Mouse (Mus musculus) CH12.LX (cell line): ENCODE data around the gene Papss2. TPM values are rescaled to one million over a fixed set of nuclear protein-coding genes. Genes with fewer than 3 reads are reported as not detected.
A peak's percentile ranks its signal among the peaks of the same experiment; 100 is the strongest.

Experiments
- DNase-seq: peaks from one replicate; pipeline ENCODE4 v3.0.0-alpha.2; 2013; ENCODE audit errors: extremely low read depth
- H3K27ac ChIP-seq: 2 replicates; pipeline ENCODE4 v1.5.1; 2012; ENCODE audit warnings: low read depth, mild to moderate bottlenecking, control low read depth, moderate library complexity; ENCODE audit not compliant: insufficient read depth
- H3K27me3 ChIP-seq: replicated peaks from 2 replicates; pipeline ENCODE3; 2012; ENCODE audit warnings: inconsistent platforms
- H3K36me3 ChIP-seq, 2 experiments: replicated peaks in 1 of 2; 2 replicates each; pipeline versions ENCODE3 to v1.6.1; 2012; ENCODE audit warnings: inconsistent platforms in 1 of 2, low read length in 1 of 2, mild to moderate bottlenecking in 1 of 2, mixed read lengths in 1 of 2, moderate library complexity in 1 of 2; ENCODE audit not compliant: control insufficient read depth in 1 of 2, insufficient read depth in 1 of 2
- H3K4me1 ChIP-seq, 2 experiments: 2 replicates each; pipeline ENCODE4 v1.6.1; 2012; ENCODE audit warnings: inconsistent platforms in 1 of 2, moderate library complexity in 1 of 2; ENCODE audit not compliant: insufficient read depth in 2 of 2, control insufficient read depth in 1 of 2
- H3K4me2 ChIP-seq: 2 replicates; pipeline ENCODE4 v1.6.1; 2012; ENCODE audit warnings: low read depth, mild to moderate bottlenecking, control low read depth; ENCODE audit not compliant: poor library complexity, insufficient read depth, severe bottlenecking
- H3K4me3 ChIP-seq, 3 experiments: fragments of 150-350 bp in 1 of 3; sonication (generic) in 1 of 3; replicated peaks in 1 of 3; 2 replicates each; pipeline versions ENCODE3 to v1.5.1; 2011 to 2012; ENCODE audit warnings: low read depth in 2 of 3, low read length in 2 of 3, mild to moderate bottlenecking in 2 of 3, moderate library complexity in 2 of 3, control low read depth in 1 of 3, improper control_type of control experiment in 1 of 3, inconsistent platforms in 1 of 3, mixed read lengths in 1 of 3; ENCODE audit not compliant: poor library complexity in 1 of 3
- H3K79me2 ChIP-seq: replicated peaks from 2 replicates; pipeline ENCODE4 v1.6.1; 2012; ENCODE audit warnings: mild to moderate bottlenecking, moderate library complexity; ENCODE audit not compliant: control insufficient read depth, poor library complexity, insufficient read depth, severe bottlenecking; ENCODE audit errors: extremely low read depth
- H3K9ac ChIP-seq: 2 replicates; pipeline ENCODE4 v1.6.1; 2012; ENCODE audit warnings: low read depth, mild to moderate bottlenecking, control low read depth, moderate library complexity; ENCODE audit not compliant: insufficient read depth
- H3K9me3 ChIP-seq: replicated peaks from 2 replicates; pipeline ENCODE3; 2012; ENCODE audit warnings: low read length, inconsistent platforms, mixed read lengths
- BHLHE40 ChIP-seq: IDR thresholded peaks from 2 replicates; pipeline ENCODE4 v1.6.1; 2011; ENCODE audit warnings: mild to moderate bottlenecking, low read depth, low read length, improper control_type of control experiment
- CHD1 ChIP-seq: IDR thresholded peaks from 2 replicates; pipeline ENCODE4 v1.6.1; 2012; ENCODE audit warnings: low read depth, low read length, improper control_type of control experiment, inconsistent platforms
- CHD2 ChIP-seq: IDR thresholded peaks from 2 replicates; pipeline ENCODE4 v1.6.1; 2011; ENCODE audit warnings: low read length, improper control_type of control experiment
- CTCF ChIP-seq, 2 experiments: IDR thresholded peaks in 1 of 2; conservative IDR thresholded peaks in 1 of 2; 2 replicates each; pipeline ENCODE4 v1.5.1; 2011 to 2012; ENCODE audit warnings: low read depth in 2 of 2, low read length in 2 of 2, improper control_type of control experiment in 1 of 2, inconsistent platforms in 1 of 2, mild to moderate bottlenecking in 1 of 2, moderate library complexity in 1 of 2
- E2F4 ChIP-seq: IDR thresholded peaks from 2 replicates; pipeline ENCODE4 v1.6.1; 2011; ENCODE audit warnings: low read depth, low read length, improper control_type of control experiment; ENCODE audit not compliant: insufficient replicate concordance
- ELF1 ChIP-seq: IDR thresholded peaks from 2 replicates; pipeline ENCODE4 v1.6.1; 2014; ENCODE audit warnings: low read depth, mild to moderate bottlenecking, inconsistent platforms, low read length, improper control_type of control experiment
- EP300 ChIP-seq: IDR thresholded peaks from 2 replicates; pipeline ENCODE4 v1.6.1; 2011; ENCODE audit warnings: low read length, improper control_type of control experiment
- ETS1 ChIP-seq: conservative IDR thresholded peaks from 2 replicates; pipeline ENCODE4 v1.6.1; 2012; ENCODE audit warnings: low read depth, mild to moderate bottlenecking, inconsistent platforms, low read length, improper control_type of control experiment, moderate library complexity
- GABPA ChIP-seq: IDR thresholded peaks from 2 replicates; pipeline ENCODE4 v1.6.1; 2012; ENCODE audit warnings: low read depth, low read length, improper control_type of control experiment, inconsistent platforms; ENCODE audit not compliant: insufficient replicate concordance
- HCFC1 ChIP-seq: IDR thresholded peaks from 2 replicates; pipeline ENCODE4 v1.6.1; 2012; ENCODE audit warnings: low read depth, mild to moderate bottlenecking, inconsistent platforms, low read length, improper control_type of control experiment
- IRF4 ChIP-seq: IDR thresholded peaks from 2 replicates; pipeline ENCODE4 v1.6.1; 2014; ENCODE audit warnings: low read depth, mild to moderate bottlenecking, inconsistent platforms, low read length, improper control_type of control experiment
- JUN ChIP-seq: IDR thresholded peaks from 2 replicates; pipeline ENCODE4 v1.6.1; 2011; ENCODE audit warnings: low read depth, mild to moderate bottlenecking, low read length, improper control_type of control experiment, moderate library complexity; ENCODE audit not compliant: insufficient read depth
- JUND ChIP-seq: conservative IDR thresholded peaks from 2 replicates; pipeline ENCODE4 v1.6.1; 2011; ENCODE audit warnings: low read depth, low read length, improper control_type of control experiment
- KAT2A ChIP-seq: IDR thresholded peaks from 2 replicates; pipeline ENCODE4 v1.6.1; 2012; ENCODE audit warnings: low read length, improper control_type of control experiment, inconsistent platforms; ENCODE audit not compliant: insufficient replicate concordance
- MAFK ChIP-seq: IDR thresholded peaks from 2 replicates; pipeline ENCODE4 v1.6.1; 2011; ENCODE audit warnings: low read length, improper control_type of control experiment; ENCODE audit not compliant: insufficient replicate concordance
- MAX ChIP-seq: IDR thresholded peaks from 2 replicates; pipeline ENCODE4 v1.6.1; 2011; ENCODE audit warnings: low read length, improper control_type of control experiment
- MAZ ChIP-seq: IDR thresholded peaks from 2 replicates; pipeline ENCODE4 v1.6.1; 2012; ENCODE audit warnings: low read depth, mild to moderate bottlenecking, inconsistent platforms, low read length, improper control_type of control experiment, moderate library complexity
- MEF2A ChIP-seq: IDR thresholded peaks from 2 replicates; pipeline ENCODE4 v1.6.1; 2014; ENCODE audit warnings: low read depth, mild to moderate bottlenecking, inconsistent platforms, low read length, improper control_type of control experiment, borderline replicate concordance
- MXI1 ChIP-seq: IDR thresholded peaks from 2 replicates; pipeline ENCODE4 v1.6.1; 2011; ENCODE audit warnings: mild to moderate bottlenecking, low read depth, low read length, improper control_type of control experiment
- MYC ChIP-seq: IDR thresholded peaks from 2 replicates; pipeline ENCODE4 v1.6.1; 2011; ENCODE audit warnings: low read depth, mild to moderate bottlenecking, improper control_type of control experiment, low read length
- NELFE ChIP-seq: IDR thresholded peaks from 2 replicates; pipeline ENCODE4 v1.6.1; 2011; ENCODE audit warnings: low read depth, low read length, improper control_type of control experiment
- NRF1 ChIP-seq: IDR thresholded peaks from 2 replicates; pipeline ENCODE4 v1.6.1; 2014; ENCODE audit warnings: low read depth, mild to moderate bottlenecking, inconsistent platforms, low read length, improper control_type of control experiment, moderate library complexity
- PAX5 ChIP-seq: IDR thresholded peaks from 2 replicates; pipeline ENCODE4 v1.6.1; 2012; ENCODE audit warnings: low read length, inconsistent platforms, mixed read lengths
- POLR2A ChIP-seq: IDR thresholded peaks from 2 replicates; pipeline ENCODE4 v1.6.1; 2011; ENCODE audit warnings: low read depth, mild to moderate bottlenecking, improper control_type of control experiment, low read length
- POLR2AphosphoS2 ChIP-seq: IDR thresholded peaks from 2 replicates; pipeline ENCODE4 v1.6.1; 2011; ENCODE audit warnings: low read depth, low read length, improper control_type of control experiment
- RAD21 ChIP-seq: IDR thresholded peaks from 2 replicates; pipeline ENCODE4 v1.6.1; 2011; ENCODE audit warnings: low read depth, mild to moderate bottlenecking, low read length, improper control_type of control experiment, moderate library complexity
- RCOR1 ChIP-seq: conservative IDR thresholded peaks from 2 replicates; pipeline ENCODE4 v1.6.1; 2012; ENCODE audit warnings: low read depth, mild to moderate bottlenecking, inconsistent platforms, low read length, improper control_type of control experiment
- SIN3A ChIP-seq: IDR thresholded peaks from 2 replicates; pipeline ENCODE4 v1.6.1; 2012; ENCODE audit warnings: low read length, improper control_type of control experiment, inconsistent platforms
- SMC3 ChIP-seq: IDR thresholded peaks from 2 replicates; pipeline ENCODE4 v1.6.1; 2011; ENCODE audit warnings: low read depth, low read length, improper control_type of control experiment
- TBP ChIP-seq: conservative IDR thresholded peaks from 2 replicates; pipeline ENCODE4 v1.6.1; 2011; ENCODE audit warnings: low read depth, low read length, improper control_type of control experiment
- TCF12 ChIP-seq: IDR thresholded peaks from 2 replicates; pipeline ENCODE4 v1.6.1; 2014; ENCODE audit warnings: low read depth, mild to moderate bottlenecking, inconsistent platforms, low read length, improper control_type of control experiment
- UBTF ChIP-seq: IDR thresholded peaks from 2 replicates; pipeline ENCODE4 v1.6.1; 2012; ENCODE audit warnings: low read depth, mild to moderate bottlenecking, inconsistent platforms, low read length, improper control_type of control experiment, moderate library complexity
- USF1 ChIP-seq: IDR thresholded peaks from 2 replicates; pipeline ENCODE4 v1.6.1; 2014; ENCODE audit warnings: low read depth, mild to moderate bottlenecking, inconsistent platforms, low read length, improper control_type of control experiment
- USF2 ChIP-seq: conservative IDR thresholded peaks from 2 replicates; pipeline ENCODE4 v1.6.1; 2011; ENCODE audit warnings: low read depth, low read length, improper control_type of control experiment
- ZC3H11A ChIP-seq: IDR thresholded peaks from 2 replicates; pipeline ENCODE4 v1.6.1; 2012; ENCODE audit warnings: low read depth, mild to moderate bottlenecking, inconsistent platforms, low read length, improper control_type of control experiment
- ZKSCAN1 ChIP-seq: IDR thresholded peaks from 2 replicates; pipeline ENCODE4 v1.6.1; 2012; ENCODE audit warnings: low read depth, inconsistent platforms, low read length, improper control_type of control experiment, borderline replicate concordance
- ZMIZ1 ChIP-seq: IDR thresholded peaks from 2 replicates; pipeline ENCODE4 v1.6.1; 2012; ENCODE audit warnings: low read depth, mild to moderate bottlenecking, inconsistent platforms, low read length, improper control_type of control experiment
- ZNF384 ChIP-seq: IDR thresholded peaks from 2 replicates; pipeline ENCODE4 v1.6.1; 2012; ENCODE audit warnings: low read depth, low read length, improper control_type of control experiment, inconsistent platforms
- dilution Hi-C: fragments of 300-500 bp; cut with MboI; formaldehyde crosslinking; loops from 2 replicates; pipeline ENCODE4 v1.14.3; 2020; ENCODE audit warnings: low sequenced_read_pairs; ENCODE audit not compliant: extremely low pct_unique_long_range_greater_than_20kb, extremely low pct_ligation_motif_present
- in situ Hi-C: fragments of 300-500 bp; cut with MboI; formaldehyde crosslinking; loops from 3 replicates; pipeline ENCODE4 v1.14.3; 2019; ENCODE audit warnings: low sequenced_read_pairs, low pct_ligation_motif_present, low pct_unique_long_range_greater_than_20kb, mixed read lengths
- polyA plus RNA-seq: library from polyadenylated mRNA; unstranded; fragments of >175 nt; gene quantifications from 2 replicates; pipeline ENCODE4 v1.2.1, GENCODE M21; 2012; ENCODE audit warnings: low read depth; ENCODE audit not compliant: insufficient read length
- total RNA-seq, 2 experiments: library from RNA; depleted of rRNA; stranded (reverse); fragments of 300-350 nt in 1 of 2; fragments of >200 nt in 1 of 2; gene quantifications; 2 replicates each; pipeline ENCODE4 v1.2.3; 2012 to 2014

Gene Papss2
- total and polyA plus RNA-seq, 3 experiments, result 0.36 to 0.42 (median 0.39) TPM

- DNase-seq, result peak; percentile 71
- Histone ChIP-seq H3K79me2 (peaks cover 16% of the 10 kb centered on the region), H3K9ac (no peak overlapping the region), H3K4me1 (peaks cover 6 to 23% of the 10 kb centered on the region in 2 experiments), H3K27me3 (no peaks in the 10 kb centered on the region), H3K4me2 (no peak overlapping the region), H3K4me3 (no peak overlapping the region), H3K9me3 (no peaks in the 10 kb centered on the region), H3K36me3 (no peaks in the 10 kb centered on the region), H3K27ac (no peak overlapping the region)
- in situ Hi-C loops (loop anchor here (5.0 to 10.0 kb wide), 2 partner anchors 42 to 650 kb away; partner anchors contain the start of gene Pten), dilution Hi-C loops (no loop called here)
- TF ChIP-seq RCOR1 (no peak), ZC3H11A (peak; percentile 93), KAT2A (no peak), IRF4 (peak; percentile 68; the same call in 1 of the 2 replicates), HCFC1 (no peak), CHD2 (no peak), PAX5 (no peak), ELF1 (0 out of 2 replicates have a peak, but pooled peaks have one; percentile 28), BHLHE40 (0 out of 2 replicates have a peak, but pooled peaks have one; percentile 41), ZKSCAN1 (no peak), MAX (peak; percentile 79), USF2 (no peak), TBP (no peak), MEF2A (peak; percentile 57; the same call in 1 of the 2 replicates), UBTF (no peak), NRF1 (peak; percentile 37; the same call in 1 of the 2 replicates), POLR2AphosphoS2 (no peak), SMC3 (peak; percentile 95), JUN (no peak), USF1 (no peak), TCF12 (peak; percentile 63), SIN3A (no peak), E2F4 (no peak), ZMIZ1 (no peak), JUND (0 out of 2 replicates have a peak, but pooled peaks have one; percentile 39), ZNF384 (peak; percentile 62), ETS1 (no peak), POLR2A (no peak), MXI1 (peak; percentile 57; the same call in 1 of the 2 replicates), RAD21 (peak; percentile 100), GABPA (no peak), MYC (peak; percentile 88), EP300 (0 out of 2 replicates have a peak, but pooled peaks have one; percentile 15), NELFE (peak; percentile 41; the same call in 1 of the 2 replicates), CTCF (conservative IDR thresholded peaks at IDR 0.05 in 1 of 2, IDR thresholded peaks at IDR 0.05 in 1 of 2; ENCODE audit: low read depth in 2 of 2, low read length in 2 of 2) (peak; percentile 35 to 96; a peak in 3 of 4 replicates), MAFK (no peak), MAZ (no peak), CHD1 (no peak)
Measured at GRCm38 (mm10) chr19:32715201-32715600, 119.6 kb downstream of the Papss2 start.
